Mouse (Mus musculus): ENCODE results near the gene Foxo6. TPM values are rescaled to one million over a fixed set of nuclear protein-coding genes. Genes with fewer than 3 reads are reported as not detected.

Foxo6 gene
- polyA plus RNA-seq, 1 experiment from 2014 or later: 0.12 TPM

DNA sequence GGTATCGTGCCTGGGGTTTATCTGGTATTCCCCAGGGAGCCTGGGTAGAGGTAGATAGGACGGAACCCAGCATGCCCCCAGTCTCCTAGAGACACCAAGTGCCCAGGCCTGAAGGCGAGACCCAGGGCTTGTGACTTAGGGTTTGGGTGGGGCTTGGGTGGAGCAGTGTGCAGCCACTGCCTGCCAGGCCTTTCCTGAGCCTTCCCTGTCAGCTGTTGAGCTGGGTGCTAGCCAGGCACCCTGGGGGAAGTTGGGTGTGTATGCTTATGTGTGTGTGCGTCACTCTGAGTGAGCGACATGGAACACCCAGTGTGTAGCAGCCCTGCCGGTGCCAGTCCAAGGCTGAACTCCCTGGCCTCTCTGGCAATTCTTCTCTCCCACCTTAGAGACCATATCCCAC is 63.3 kb downstream of the Foxo6 start:
- Histone ChIP-seq H3K9ac (replicated peaks; ENCODE audit: low read depth, low read length) (no peak overlapping the region), H3K4me1 (ENCODE audit: control insufficient read depth, insufficient read depth, low read length) (no peaks in the 10 kb centered on the region), H3K4me2 (replicated peaks; ENCODE audit: low read depth, low read length) (no peak overlapping the region), H3K27me3 (ENCODE audit: control insufficient read depth, insufficient read depth, low read length) (no peaks in the 10 kb centered on the region), H3K27ac (ENCODE audit: low read length) (no peak overlapping the region), H3K9me3 (ENCODE audit: control insufficient read depth, low read depth, low read length) (no peaks in the 10 kb centered on the region), H3K4me3 (ENCODE audit: low read depth, low read length) (no peak overlapping the region), H3K36me3 (ENCODE audit: control insufficient read depth, insufficient read depth, low read length) (no peaks in the 10 kb centered on the region)
- WGBS: 78% methylated on average over 6 of the region's 6 CpGs
- ATAC-seq (ENCODE audit: insufficient number of reproducible peaks, insufficient read depth, low FRiP score, low read depth): no peak

DNA sequence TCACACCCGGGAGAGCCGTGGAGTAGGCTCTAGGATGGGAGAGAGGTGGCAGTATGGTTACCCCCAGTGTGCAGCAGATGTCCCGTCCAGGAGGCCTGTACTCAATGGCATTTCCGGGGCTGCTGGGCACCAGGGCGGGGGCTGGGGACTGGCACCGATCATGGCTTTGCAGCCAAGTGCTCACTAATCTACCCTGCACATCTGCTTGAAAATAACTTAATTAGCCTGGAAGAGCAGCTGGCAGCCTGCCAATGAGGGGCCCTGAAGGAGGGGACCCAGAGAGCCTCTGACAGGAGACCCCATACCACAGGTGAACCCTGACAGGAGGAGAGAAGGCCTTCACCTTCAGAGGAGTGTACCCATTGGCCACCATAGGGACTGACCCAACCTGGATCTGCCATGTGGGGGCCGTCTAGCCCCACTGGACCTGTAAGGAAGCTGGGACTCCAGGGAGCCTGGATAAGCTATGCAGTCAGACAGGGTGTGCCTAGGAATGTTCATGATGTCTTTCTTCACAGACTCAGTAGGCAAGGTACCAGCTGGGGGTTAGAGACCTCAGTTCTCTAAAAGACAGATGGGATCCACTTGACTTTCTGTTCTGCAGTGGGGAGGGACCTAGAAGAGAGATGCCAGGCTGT is 63.9 kb downstream of the Foxo6 start:
- H3K4me1 ChIP-seq (ENCODE audit: control insufficient read depth, insufficient read depth, low read length): no peaks in the 10 kb centered on the region
- no peak for ATAC-seq (ENCODE audit: insufficient number of reproducible peaks, insufficient read depth, low FRiP score, low read depth)
- H3K9me3 ChIP-seq (ENCODE audit: control insufficient read depth, low read depth, low read length): no peaks in the 10 kb centered on the region
- H3K4me2 ChIP-seq (replicated peaks; ENCODE audit: low read depth, low read length): no peak overlapping the region
- WGBS: 80% methylated on average over 7 of the region's 7 CpGs
- H3K4me3 ChIP-seq (ENCODE audit: low read depth, low read length): no peak overlapping the region
- H3K9ac ChIP-seq (replicated peaks; ENCODE audit: low read depth, low read length): no peak overlapping the region
- H3K27ac ChIP-seq (ENCODE audit: low read length): no peak overlapping the region
- no peaks in the 10 kb centered on the region for H3K36me3 ChIP-seq (ENCODE audit: control insufficient read depth, insufficient read depth, low read length)
- no peaks in the 10 kb centered on the region for H3K27me3 ChIP-seq (ENCODE audit: control insufficient read depth, insufficient read depth, low read length)

DNA sequence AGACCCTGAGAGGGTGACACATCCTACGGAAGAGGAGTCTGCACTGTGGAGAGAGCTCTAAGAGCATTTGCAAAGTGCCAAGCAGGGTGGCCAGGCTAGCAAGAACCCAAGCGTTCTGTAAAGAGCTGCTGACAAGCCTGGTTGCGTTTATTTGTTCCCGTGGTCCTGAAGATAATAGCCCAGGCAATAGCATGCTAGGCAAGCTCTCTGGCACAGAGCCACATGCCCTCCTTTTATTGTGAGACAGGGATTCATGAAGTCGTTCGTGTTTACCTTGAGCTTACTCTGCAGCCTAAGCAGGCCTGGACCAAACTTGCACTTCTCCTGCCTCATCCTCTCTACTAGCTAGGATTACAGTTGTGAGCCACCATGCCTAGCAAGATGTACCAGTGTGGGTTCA is 65.4 kb downstream of the Foxo6 start:
- H3K36me3 ChIP-seq (ENCODE audit: control insufficient read depth, insufficient read depth, low read length): no peaks in the 10 kb centered on the region

DNA sequence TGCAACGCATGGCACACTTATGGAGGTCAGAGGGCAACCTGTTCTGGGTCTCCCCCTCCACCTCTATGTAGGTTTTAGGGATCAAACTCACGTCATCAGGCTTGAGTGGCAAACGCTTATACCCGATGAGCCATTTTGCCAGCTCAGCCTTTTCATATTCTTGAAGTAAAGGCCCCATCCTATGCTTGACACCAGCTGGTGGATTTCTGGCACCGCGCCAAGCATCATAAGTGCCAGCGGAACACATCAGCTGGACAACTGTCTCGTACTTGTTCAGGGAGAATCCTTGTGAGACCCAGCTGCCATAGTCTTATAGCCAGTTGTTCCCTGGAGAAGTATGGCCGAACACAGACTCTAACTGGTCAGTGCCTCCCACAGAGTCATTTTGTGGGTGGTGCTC is 68.3 kb downstream of the Foxo6 start:
- H3K27ac ChIP-seq (ENCODE audit: low read length): no peak overlapping the region
- no peak overlapping the region for H3K4me3 ChIP-seq (ENCODE audit: low read depth, low read length)
- H3K9ac ChIP-seq (replicated peaks; ENCODE audit: low read depth, low read length): no peak overlapping the region
- ATAC-seq (ENCODE audit: insufficient number of reproducible peaks, insufficient read depth, low FRiP score, low read depth): no peak
- WGBS: 74% methylated on average over 9 of the region's 9 CpGs
- no peaks in the 10 kb centered on the region for H3K9me3 ChIP-seq (ENCODE audit: control insufficient read depth, low read depth, low read length)
- no peaks in the 10 kb centered on the region for H3K4me1 ChIP-seq (ENCODE audit: control insufficient read depth, insufficient read depth, low read length)
- no peaks in the 10 kb centered on the region for H3K36me3 ChIP-seq (ENCODE audit: control insufficient read depth, insufficient read depth, low read length)
- H3K4me2 ChIP-seq (replicated peaks; ENCODE audit: low read depth, low read length): no peak overlapping the region
- no peaks in the 10 kb centered on the region for H3K27me3 ChIP-seq (ENCODE audit: control insufficient read depth, insufficient read depth, low read length)

More for the DNA sequence above, 65.4 kb downstream of the Foxo6 start:
- Histone ChIP-seq H3K4me2 (replicated peaks; ENCODE audit: low read depth, low read length) (no peak overlapping the region), H3K4me3 (ENCODE audit: low read depth, low read length) (no peak overlapping the region), H3K9me3 (ENCODE audit: control insufficient read depth, low read depth, low read length) (no peaks in the 10 kb centered on the region), H3K27ac (ENCODE audit: low read length) (no peak overlapping the region), H3K27me3 (ENCODE audit: control insufficient read depth, insufficient read depth, low read length) (no peaks in the 10 kb centered on the region), H3K9ac (replicated peaks; ENCODE audit: low read depth, low read length) (no peak overlapping the region), H3K4me1 (ENCODE audit: control insufficient read depth, insufficient read depth, low read length) (no peaks in the 10 kb centered on the region)
- 45% methylated on average over 6 of the region's 6 CpGs for WGBS
- ATAC-seq (ENCODE audit: insufficient number of reproducible peaks, insufficient read depth, low FRiP score, low read depth): no peak

Other genes starting within 250 kb of the Foxo6 start
- gene AL607142.1, start 222.4 kb downstream of the Foxo6 start, polyA plus RNA-seq (2014; fragmentation: Nextera tagmentation; extraction: Ambion mirVana): not detected in 2 replicates
- gene Edn2, start 126.1 kb downstream of the Foxo6 start, polyA plus RNA-seq (2014; fragmentation: Nextera tagmentation; extraction: Ambion mirVana): 3.0 and 3.9 TPM in 2 replicates
- 49.9 and 55.2 TPM in 2 replicates for gene Scmh1, start 117.9 kb upstream of the Foxo6 start, polyA plus RNA-seq (2014; fragmentation: Nextera tagmentation; extraction: Ambion mirVana)
- 0.14 TPM in 1 of 2 replicates, not detected in the other for gene Slfnl1, start 244.9 kb upstream of the Foxo6 start, polyA plus RNA-seq (2014; fragmentation: Nextera tagmentation; extraction: Ambion mirVana)